Mouse (Mus musculus) bone marrow macrophage, adult 2 months (primary cell): ENCODE data around the gene Hsp90ab1.

Source experiments
- CTCF ChIP-seq: IDR thresholded peaks from 2 replicates; pipeline ENCODE4 v1.5.1; 2012; ENCODE audit warnings: low read depth, mild to moderate bottlenecking, low read length, moderate library complexity
- POLR2A ChIP-seq: IDR thresholded peaks from 2 replicates; pipeline ENCODE4 v1.6.1; 2012; ENCODE audit warnings: mild to moderate bottlenecking, low read depth, low read length, borderline replicate concordance

GRCm38 (mm10) chr17:45573780-45574123, 681 bp upstream of the Hsp90ab1 start:
- TF ChIP-seq CTCF: no peak
- no peak for TF ChIP-seq POLR2A
